Mouse (Mus musculus) right cerebral cortex, postnatal 10 days (tissue): ENCODE results near the gene Sgpp2.
A peak's percentile ranks its signal among the peaks of the same experiment; 100 is the strongest.

Experiments
- DNase-seq, 2 experiments: peaks; one replicate each; pipeline ENCODE4 v3.0.0; 2021; ENCODE audit warnings: low spot score in 2 of 2

The Sgpp2 gene

DNA sequence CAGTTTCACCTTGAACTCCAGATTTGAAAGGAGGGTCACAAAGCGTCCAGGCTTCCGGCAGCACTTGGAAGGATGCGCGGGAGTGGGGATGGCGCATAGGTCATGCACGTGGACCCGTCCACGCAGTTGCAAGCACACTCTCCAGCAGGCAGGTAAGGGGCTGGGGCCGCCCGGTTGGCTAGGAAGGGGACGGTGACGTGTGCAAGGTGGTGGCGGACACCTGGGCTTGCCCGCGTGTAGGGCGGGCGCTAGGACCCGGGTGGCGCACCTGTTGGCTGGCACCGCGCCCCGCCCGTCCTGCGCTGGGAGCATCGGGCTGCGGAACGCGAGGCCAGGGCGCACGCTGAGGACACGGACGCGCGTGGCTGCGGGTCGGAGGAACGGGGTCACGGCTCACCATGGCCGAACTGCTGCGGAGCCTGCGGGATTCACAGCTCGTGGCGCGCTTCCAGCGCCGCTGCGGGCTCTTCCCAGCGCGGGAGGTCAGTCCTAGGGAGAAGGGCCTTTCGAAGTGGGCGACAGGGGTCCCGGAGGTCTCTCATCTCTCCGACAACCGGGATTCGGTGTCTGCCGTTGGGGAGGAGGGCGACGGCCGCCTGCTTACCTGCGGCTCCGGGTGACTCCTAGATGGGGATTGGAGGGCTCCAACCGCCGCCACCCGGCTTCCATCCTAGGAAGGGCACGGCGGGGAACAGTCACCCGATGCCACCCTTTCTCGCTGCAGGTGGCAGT, at the start of gene Sgpp2:
Gene Sgpp2 (plus strand): TSS at position 325 of the 732 bp plus-strand sequence.
- DNase-seq, result peak; percentile 28

DNA sequence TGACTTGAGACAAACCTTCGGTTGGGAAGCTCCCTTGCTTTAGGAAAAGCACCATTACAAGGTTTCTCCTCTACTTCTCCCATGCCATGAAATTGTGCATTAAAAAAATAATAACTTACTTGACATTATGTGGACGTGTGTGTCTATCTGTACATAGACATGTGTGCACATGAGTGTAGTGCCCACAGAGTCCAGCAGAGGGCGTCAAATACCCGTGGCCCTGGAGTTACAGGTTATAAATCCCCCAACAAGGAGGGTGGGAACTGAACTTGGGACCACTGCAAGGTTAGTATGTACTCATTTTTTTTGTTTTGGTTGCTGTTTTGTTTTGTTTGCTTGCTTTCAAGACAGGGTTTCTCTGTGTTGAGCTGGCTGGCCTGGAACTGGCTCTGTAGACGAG, 42.6 kb upstream of the Sgpp2 start:
- DNase-seq, result no peak

DNA sequence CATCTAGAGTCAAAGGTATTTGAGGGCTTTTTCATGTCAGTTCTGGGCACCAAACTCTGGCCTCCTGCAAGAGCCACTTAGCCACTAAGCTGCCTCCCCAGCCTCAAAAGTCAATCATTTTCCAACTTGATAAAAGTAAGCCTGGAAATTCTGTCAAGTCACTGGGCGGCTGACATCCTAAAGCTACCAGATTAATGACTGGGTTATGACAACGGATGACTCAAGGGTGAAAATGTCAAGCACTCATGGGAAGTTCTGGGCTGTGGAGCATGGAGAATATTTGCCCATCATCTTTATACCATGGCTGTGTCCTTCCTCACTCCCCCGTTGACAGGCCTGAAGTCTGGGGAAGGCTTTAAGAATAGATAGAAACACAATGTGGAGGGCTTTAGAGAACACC, 37.2 kb upstream of the Sgpp2 start:
- no peak for DNase-seq

DNA sequence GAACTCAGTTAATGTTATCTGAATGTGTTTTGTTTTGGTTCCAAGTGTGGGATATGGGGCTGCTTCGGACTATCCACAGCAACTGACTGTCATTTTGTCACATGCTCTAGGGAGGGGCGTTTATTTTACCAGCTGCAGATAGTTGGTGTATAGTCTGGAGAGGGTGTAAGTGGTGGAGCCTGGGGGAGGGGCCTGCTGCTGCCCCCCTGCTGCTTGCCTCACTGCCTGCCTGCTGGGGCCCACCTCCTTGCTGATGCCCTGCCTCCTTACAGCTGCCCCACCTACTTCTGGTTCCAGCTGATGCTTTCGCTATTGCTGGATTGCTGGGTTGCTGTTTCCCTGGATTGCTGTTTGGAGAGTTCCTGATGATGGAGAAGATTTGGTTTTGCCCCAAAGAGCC, 31.0 kb upstream of the Sgpp2 start:
- DNase-seq, result no peak

DNA sequence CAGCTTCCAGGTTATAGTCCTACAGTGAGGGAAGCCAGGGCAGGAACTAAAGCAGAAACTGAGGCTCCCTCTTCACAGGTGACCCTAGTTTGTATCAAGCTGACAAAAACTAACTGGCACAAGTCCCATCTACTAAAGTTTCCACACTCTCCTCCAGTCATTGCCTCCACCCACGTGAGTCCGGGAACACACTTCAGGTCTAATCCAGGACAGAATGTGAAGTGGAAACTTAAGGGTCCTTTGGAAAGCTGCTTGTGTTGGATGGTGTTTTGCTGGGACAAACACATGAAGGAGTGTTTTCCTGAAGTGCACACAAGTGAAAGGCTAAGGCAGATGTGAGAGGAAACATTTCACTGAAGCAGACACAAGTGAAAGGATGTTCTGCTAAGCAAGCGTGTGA, 17.7 kb upstream of the Sgpp2 start:
- DNase-seq, result no peak

DNA sequence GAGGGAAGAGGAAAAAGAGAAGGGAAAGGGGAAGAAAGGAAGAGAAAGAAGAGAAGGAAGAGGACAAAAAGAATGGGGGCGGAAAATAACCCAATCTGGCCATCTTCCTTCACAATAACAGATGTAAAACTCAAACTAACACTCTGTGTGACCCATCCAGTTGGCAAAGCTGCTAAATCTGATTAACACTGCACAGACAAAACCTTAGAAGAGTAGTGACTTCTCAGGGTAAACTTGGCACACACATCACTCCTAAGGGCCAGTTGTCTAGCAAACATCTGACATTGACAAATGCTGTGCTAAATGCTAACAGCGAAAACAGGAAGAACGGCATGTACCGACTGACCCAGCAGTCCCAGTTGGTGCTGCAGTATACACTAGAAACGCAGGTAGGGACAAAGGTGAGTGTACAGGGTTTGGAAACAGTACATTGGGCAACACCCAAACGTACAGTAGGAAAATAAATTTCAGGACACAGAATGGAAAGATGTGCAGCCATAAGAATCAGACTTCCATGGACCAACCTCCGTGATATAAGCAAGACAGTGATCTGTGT, 10.4 kb upstream of the Sgpp2 start:
- DNase-seq, result no peak

DNA sequence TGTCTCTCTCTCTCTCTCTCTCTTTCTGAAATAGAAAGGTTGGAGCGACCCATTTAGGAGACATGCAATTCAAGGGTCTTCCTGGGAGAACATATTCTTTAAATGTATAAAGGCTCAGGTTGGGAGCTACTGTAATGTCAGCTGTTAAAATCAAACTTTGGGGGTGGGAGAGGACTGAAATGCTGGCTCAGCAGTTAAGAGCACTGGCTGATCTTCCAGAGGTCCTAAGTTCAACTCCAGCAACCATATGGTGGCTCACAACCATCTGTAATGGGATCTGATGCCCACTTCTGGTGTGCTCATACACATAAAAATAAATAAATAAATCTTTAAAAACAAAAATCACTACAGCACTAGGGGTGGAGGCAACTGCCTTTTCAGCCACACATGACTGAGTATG, 1.5 kb upstream of the Sgpp2 start:
- DNase-seq, result no peak

DNA sequence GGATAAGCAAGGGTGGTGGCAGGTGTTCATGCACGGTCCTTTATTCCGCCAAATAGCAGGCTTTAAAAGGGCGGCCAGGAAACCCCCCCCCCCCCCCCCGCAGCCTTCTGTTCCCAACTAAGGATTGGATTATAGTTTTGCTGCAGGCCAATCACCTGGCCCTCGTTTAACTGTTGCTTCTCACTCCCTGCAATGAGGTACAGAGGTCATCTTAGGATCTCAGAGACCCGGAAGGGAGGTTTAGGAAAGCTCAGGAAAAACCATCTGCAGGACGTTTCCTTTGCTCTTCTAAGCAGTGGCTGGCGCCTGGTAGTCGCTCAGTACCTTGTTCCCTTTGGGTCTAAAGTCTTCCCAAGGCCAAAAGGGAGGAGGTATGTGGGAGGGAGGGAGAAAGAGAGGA, 865 bp upstream of the Sgpp2 start:
- no peak for DNase-seq

DNA sequence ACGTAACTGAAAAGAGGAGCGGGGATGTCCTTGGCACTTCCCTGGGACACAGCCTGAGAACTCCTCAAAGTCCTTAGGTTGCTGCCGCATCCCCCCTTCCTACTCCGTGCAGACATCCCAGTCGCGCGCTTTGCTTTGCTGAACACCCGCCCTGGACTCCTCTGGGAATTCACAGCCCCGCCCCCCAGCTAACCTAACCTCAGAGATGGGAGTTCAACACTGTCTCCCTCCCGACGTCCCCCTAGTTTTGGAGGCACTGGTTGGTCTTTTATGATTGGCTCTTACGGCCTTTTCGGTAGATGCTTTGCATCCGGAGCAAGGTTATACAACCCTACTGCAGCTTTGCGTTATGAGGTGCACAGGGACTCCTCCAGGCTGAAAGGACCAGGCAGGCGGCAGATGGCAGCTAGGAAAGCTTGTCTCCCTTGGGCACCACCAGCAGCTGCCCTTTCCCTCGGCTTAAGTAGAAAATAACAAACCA, 756 bp downstream of the Sgpp2 start:
- peak in 1 of 2 experiments; percentile 35 for DNase-seq

DNA sequence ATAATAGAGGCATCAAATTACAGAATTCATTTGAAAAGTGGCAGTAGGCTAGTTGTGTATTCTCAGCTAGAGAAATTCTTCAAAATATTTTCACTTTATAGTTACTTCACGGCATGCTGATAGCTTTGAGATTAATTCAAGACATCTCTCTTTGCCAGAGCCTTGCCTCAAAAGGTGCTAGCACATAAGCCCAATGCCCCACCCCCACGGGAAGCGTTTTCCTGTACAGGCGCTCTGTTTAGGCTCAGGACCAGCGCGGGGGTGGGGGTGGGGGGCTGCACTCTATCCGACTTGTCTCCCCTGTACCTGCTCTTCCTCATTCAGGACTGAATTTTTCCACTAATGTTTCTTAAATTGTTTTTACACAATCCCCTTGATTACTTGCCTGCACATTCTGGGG, 1.3 kb downstream of the Sgpp2 start:
- no peak for DNase-seq

DNA sequence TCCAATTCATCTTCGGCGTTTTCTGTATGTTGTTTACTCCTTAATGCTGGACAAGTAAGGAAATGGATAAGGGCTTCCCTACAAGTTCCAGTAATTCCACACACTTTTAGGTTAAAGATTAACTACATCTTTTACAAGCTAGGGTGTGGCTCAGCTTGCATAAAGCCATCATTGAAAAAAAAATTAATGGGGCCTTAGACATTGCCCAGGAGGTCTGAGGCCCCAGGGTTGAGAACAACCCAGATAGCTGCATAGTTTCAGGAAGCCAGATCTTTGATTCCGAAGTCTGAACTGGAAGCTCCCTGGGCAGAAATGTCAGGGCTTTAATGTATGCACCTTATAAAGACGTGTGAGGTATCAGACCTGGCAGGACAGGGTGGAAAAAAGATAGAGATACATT, 2.8 kb downstream of the Sgpp2 start:
- DNase-seq, result no peak

DNA sequence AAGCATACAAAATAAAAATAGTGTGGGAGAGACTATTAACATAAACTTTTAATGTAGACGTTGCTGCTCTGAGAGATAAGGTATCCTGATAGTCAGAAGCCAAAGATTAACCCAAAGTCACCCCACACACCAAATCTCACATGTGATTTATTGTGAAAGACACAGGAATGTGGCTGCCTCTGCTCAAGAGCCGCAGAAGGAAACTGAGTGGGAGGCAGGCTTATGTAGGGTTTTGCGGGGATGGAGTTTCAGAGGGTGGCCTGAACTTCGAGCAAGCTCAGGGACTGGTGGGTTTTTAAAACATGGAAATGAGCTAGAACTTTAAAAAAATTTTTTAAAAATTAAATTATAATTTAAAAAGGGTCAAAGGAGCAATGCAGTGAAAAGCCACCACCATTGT, 3.8 kb downstream of the Sgpp2 start:
- DNase-seq, result no peak

DNA sequence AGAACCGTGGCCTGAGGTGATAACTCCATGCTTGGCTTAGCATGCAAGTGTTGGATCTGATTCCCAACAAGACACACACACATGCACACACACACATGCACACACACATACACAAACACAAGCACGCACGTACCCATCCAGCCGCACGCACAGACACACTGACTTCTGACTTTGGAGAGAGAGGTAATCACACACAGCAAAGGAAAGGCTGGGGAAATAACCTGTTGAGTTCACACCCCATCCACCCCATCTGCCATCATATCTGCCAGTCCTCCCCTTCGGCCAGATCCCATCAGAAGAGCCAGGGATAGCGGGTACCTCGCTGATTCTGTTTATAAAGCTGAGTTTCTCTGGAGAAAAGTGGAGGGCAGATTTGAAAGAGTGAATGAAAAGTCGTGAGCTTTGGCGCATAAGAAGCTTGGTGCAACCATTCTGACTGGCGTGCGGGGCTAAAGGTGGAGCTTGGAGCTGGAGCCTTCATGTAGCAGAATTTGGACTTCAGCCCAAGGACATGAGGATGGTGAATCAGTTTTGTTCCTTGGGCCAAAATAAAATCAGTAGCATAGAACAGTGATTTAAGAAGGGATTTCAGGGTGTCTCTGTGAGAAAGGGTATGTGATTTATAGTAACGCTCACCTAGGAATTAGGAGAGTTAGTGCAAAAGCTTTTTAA, 8.1 kb downstream of the Sgpp2 start:
- DNase-seq, result no peak

DNA sequence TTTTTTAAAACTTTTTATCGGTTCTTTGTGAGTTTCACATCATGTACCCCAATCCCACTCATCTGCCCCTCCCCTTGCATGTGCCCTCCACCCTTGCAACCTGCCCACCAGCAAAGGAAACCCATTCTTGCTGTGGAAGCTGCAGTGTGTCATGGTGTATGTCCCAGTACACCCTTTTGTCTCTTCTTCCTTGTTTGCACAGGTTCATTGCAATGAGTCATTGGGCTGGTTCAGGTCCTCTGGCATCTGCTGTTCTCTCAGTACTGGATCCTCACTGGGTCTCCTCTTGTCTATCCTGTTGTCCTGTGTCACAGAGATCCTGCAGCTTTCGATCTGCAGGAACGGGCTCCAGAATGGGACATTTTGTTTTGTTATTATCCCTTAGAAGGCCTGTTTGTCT, 10.1 kb downstream of the Sgpp2 start:
- no peak for DNase-seq

DNA sequence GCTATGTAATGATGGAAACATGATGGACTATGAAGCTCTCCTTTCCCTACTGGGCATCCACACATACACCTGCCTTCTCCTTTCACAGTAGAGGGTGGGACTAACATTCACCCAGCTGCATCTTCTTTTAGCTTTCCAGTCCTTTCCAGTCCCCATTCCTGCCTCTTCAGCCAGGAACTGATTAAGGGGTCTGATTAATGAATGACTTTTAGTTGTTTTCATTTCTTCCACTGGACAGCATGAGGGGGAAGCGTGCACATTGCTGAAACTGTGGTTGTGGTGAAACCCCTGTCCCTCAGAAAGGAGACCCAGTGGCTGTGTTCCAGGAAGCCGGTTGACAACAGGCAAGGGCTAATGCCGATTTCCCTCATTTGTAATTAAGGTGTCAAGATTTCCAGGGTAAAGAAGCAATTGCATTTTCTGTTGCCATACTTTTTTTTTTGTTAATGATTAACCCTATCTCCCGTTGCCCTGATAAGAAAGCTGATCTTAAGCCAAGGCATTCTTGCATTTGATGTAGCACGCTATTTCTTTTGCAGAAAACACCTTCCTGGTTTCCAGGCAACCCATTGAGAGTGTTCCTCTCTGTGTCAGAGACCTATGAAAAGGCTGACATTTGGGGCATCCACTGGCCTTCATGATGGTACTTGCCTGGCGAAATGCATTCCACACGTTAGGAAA, 12.1 kb downstream of the Sgpp2 start:
- no peak for DNase-seq

DNA sequence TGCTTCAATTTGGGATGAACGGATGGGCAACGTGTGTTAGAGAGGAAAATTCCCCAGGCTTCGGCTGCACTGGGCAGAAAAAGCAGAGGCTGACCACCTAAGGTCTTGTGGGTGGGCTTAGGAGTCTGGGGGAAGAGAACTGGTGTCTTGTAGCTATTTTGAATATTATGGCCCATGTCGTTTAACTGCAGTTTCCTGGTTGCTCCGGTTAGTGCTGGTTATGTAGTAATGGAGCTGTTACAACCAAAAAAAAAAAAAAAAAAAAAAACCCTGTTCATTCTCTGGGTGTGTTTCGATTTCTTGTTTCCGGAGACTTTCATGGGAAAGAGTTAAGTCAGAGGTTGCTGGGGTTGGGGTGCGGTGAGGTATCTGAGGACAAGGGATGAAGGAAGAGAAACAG, 12.7 kb downstream of the Sgpp2 start:
- DNase-seq, result no peak

DNA sequence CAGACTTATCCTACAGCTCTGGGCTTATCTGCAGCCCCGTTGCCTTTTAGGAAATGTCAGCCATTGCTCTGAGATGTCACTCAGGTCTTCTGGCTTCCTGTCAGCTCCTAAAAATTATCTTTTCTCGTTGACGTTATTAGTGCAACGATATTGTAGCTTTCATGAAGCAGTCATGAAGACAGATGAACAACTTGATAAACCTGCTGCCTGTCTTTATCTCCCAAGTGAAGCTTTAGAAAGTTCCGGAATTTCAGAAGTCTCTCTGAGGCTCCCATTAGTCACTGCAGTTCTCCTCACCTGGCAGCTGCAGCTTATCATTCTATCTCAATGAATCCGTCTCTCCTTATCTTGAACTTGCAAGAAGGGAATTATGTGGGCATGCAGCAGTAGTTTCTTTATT, 13.9 kb downstream of the Sgpp2 start:
- DNase-seq, result no peak

DNA sequence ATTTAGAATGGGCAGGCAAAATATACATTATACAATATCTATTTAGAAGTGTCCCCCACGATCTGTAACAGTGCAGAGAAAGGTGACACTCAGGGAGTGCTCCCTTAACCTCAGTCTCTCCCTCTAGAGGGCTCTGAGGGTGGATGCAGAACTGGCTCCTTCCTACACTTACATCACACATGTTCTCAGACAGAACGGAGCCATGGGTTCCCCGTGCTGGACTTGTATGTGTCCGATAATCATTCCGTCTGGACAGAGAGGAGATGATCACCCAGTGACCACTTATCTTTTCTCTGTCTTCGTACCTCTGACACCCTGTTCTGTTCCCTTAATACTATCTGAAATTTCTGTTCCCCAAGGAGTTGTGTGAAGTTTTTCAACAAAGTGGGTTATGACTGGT, 15.7 kb downstream of the Sgpp2 start:
- no peak for DNase-seq

DNA sequence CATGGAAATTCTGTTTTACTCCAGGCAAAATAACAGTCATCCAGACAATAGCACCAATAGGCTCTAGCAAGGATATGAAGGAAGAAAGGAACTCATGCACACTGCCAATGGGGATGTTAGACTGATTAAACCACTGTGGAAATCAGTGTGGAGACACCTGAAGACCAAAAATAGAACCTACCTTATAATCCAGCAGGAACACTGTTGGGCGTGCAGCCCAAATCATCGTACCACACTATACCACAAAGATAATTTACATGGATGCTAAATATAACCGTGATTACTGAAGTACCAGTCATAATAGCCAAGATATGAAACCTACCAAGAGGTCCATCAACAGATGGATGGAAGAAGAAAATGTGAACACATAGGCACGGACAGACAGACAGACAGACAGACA, 18.5 kb downstream of the Sgpp2 start:
- no peak for DNase-seq

DNA sequence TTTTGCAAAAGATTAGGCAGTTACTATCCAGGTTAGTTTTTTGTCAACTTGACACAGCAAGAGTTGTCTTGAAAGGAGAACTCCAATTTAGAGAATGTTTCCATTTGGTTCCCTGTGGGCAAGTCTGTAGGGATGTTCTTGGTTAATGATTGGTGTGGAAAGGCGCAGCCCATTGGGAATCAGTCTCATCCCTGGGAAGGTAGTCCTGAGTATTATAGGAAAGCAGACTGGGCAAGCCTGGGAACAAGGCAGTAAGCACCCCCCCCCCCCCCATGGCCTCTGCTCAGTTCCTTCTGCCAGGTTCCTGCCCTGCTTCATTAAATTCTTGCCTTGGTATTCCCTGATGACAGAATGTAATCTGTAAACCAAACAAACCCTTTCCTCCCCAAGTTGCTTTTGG, 19.7 kb downstream of the Sgpp2 start:
- no peak for DNase-seq

DNA sequence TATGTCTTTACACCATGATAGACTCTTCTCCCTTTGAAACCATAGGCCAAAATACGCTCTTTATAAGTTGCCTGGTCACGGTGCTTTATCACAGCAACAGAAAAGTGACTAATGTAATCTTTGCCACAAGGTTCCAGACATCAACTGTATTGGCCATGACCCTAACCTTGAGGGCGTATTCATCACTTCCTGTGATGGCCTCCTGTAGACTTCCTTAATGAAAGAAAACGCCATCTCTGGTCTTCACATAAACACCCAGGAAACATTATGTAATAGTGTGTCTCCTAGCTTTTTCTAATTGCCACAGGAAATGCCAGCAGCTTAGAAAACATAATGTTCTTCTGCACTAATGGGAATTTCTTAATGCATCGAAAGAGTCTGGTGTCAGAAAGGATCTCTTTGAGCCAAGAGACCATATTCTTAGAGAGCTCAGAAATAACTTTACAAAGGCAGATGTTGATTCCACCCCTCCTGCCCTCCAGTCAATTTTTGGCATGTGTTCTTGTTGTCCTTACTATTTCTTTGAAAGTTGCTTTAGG, 20.5 kb downstream of the Sgpp2 start:
- no peak for DNase-seq

DNA sequence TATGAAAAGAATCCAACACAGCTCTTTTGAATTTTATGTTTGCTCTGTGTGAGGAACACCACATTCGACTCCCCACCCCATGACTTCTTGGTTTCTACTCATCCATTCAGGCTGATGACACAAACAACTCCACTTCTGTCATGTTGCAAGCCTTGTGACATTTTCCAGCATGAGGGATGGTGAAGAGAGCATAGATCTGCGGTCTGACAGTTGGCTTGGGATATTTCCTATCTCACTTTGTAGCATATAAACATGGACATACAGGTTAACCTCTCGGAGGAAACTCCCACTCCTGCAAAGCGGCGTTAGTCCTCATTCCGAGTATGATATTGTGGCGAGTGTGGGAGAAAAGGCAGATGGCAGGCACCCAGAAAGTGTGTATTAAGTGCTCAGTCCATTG, 27.6 kb downstream of the Sgpp2 start:
- DNase-seq, result no peak
